Mouse (Mus musculus) brain, adult 2 months (tissue): ENCODE measurements at regions not wholly inside any gene's neighbourhood (a gene's known extent, or its start where the extent isn't known, plus 50 kb on each side); places are given as distances from the start of the nearest gene placed in this dataset.
"Not testable (repeated sequence)": the region's sequence is repeated elsewhere in the genome, so short reads cannot be mapped to it uniquely, and the experiment has no call there.

Experiments
- DNase-seq: peaks from one replicate; pipeline ENCODE4 v3.0.0; 2011; ENCODE audit warnings: low read depth, low spot score

- not testable (repeated sequence) for DNase-seq
Observed at GRCm38 (mm10) chr13:50906431-50906830, 194.2 kb upstream of the Spin1 start.

DNA sequence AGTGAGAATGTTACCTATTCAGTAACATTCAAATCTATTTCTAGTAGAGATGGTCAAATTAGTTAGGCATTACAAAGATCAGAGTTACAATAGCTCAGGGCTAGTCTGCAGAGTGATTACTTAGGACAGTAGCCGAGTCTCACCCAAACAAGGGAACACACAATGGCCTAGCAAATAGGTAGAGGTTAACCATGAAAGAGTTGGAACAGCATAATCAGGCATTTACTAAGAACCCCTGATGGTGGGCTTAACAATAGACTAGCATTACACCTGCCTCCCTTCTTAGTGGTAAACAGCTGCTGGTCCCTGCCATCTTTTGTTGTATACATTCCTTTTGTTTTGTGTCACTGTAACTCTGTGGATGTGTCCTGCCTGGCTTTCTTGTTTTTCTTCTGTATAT lies 193.8 kb upstream of the Spin1 start:
- no peak for DNase-seq

GRCm38 (mm10) chr13:50912776-50913175 lies 187.9 kb upstream of the Spin1 start:
- not testable (repeated sequence) for DNase-seq

- not testable (repeated sequence) for DNase-seq
Observed at GRCm38 (mm10) chr13:50934017-50934416, 166.7 kb upstream of the Spin1 start.

DNA sequence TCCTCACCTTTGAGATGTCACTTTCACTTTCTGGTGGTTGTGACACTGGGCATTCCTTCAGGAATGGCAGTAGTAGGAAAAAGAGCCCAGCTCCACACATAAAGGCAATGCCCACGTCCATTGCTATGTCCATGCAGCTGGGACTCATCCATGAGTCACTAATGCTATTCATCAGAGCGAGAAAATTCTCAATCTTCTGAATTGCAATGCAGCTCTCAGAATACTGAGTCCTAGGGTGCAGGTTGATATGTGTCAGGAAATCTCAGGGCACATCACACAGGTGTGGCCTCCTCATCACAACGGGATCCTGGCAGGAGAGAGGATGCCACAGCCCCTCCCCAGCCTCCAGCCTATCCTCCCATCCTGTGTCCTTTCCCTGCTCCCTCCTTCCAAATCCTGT lies 158.1 kb upstream of the Spin1 start:
- DNase-seq, result peak; percentile 6

- DNase-seq, result peak; percentile 82
Observed at GRCm38 (mm10) chr13:50949545-50950226, 151.0 kb upstream of the Spin1 start.

GRCm38 (mm10) chr13:50954671-50955070 lies 146.0 kb upstream of the Spin1 start:
- no peak for DNase-seq

- DNase-seq, result no peak
Observed at GRCm38 (mm10) chr13:50958051-50958883, 142.4 kb upstream of the Spin1 start.

- peak; percentile 24 for DNase-seq
Observed at GRCm38 (mm10) chr13:50960909-50961308, 139.8 kb upstream of the Spin1 start.

GRCm38 (mm10) chr13:50964070-50964469 lies 136.6 kb upstream of the Spin1 start:
- peak; percentile 15 for DNase-seq

DNA sequence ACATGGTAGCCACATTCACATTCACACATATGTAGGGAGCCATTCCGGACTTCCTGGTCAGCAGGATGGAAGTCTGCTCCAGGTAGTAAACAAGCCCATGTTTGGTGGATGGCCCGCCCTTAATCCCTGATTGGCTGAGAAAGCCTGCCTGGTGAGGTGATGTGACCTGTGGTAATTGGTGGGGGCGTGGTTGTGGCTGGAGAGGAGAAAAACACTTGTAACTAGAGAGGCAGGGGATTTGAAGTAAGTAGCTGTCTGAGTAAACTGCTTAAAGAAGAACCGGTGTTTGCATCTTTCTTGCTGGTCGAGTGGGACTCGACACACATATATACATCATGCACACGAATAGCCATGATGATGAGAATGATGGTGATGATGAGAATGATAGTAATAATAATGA lies 135.6 kb upstream of the Spin1 start:
- not testable (repeated sequence) for DNase-seq

- DNase-seq, result no peak
Observed at GRCm38 (mm10) chr13:50965678-50966077, 135.0 kb upstream of the Spin1 start.

DNA sequence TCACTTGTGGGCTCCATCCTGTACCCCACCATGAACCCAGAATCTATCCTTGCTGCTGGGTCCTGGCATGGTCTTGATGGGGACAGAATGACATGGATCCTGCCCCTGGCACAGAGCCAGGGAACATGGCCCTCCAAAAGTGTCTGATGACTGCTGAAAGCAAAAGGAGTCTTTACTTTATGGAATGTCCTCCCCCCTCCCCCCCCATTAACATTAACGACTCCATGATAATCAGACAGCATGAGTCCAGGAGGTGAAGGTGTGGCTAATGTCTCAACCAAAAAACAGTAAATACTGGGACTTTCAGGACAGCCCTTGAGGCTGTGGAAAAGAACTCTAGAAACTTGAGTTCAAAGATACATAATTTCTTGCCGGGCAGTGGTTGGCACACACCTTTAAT lies 133.9 kb upstream of the Spin1 start:
- DNase-seq, result no peak

DNA sequence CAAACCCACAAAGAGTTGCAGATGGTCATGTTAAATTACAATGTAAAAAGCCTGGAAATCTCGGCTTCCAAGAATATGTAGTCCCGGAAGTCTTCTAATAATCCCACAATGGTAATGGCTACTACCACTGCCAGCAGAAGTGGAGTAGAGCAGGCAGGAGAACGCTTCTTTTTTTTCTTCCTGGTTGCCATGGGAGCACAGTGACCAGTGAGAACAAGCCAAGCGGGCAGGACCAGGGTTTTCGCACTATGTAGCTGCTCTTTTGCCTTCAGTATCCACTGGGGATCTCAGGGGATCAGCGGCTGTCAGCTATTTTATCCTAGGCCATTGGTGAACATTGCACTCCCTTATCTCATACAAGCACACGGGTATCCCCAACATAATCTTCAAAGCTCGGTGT lies 127.3 kb upstream of the Spin1 start:
- DNase-seq, result peak; percentile 16

GRCm38 (mm10) chr13:50975306-50975920 lies 125.3 kb upstream of the Spin1 start:
- DNase-seq, result no peak

- no peak for DNase-seq
Observed at GRCm38 (mm10) chr13:50982005-50982404, 118.7 kb upstream of the Spin1 start.

DNA sequence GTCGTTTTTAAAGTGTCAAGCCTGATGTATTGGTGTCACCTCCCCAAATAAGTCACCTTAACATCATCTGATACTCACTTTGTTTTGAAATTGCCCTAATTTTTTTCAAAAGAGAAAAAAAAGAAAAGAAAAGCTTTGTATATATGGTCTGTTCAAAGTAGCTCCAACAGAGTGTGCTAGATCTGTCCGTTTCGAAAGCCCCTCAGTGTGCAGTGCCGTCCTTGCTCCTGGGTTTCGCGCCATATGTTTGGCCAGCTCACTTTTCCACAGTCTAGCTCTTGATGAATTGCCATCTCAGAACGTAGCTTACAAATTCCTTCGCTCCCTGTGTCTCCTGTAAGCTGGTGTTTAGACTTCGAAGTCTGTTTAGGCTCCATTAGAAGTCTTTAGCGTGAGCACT lies 117.7 kb upstream of the Spin1 start:
- no peak for DNase-seq

GRCm38 (mm10) chr13:50991726-50992432 lies 108.8 kb upstream of the Spin1 start:
- no peak for DNase-seq

DNA sequence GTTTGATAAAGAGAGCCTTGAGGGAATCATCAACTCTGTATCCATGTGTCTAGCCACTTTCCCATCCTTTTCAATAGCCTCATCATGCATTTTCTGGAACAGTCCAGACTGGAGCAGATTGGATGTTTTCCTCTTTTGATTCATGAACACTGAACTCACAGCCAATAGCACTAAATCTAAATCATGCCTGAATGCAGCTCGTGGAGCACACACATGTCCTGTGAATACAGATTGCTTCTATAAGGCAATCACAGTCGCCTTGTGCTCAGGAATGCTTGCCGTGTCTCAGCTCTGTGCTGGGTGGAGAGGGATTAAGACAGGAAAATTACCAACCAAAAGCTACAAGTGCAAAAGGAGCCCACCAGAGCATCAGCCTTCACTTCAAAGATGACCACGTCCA lies 100.9 kb upstream of the Spin1 start:
- no peak for DNase-seq

DNA sequence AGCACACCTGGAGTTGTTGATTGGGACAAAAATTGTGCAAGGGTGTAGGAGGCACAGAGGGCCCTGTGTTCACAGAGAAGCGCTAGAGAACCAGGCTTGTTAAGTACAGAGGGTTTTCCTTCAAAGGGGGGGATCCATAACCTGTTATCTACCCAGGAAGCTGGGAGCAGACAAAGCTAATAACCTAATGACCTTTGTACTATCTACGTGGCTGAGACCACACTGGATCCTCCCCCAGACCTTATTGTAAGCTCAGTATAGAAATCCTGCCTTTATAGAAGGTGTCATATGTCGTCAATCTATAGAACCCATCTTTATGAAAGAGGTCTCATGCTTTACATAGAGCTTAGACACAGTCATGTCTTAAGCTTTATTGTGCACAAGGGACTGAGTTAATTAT lies 95.9 kb upstream of the Spin1 start:
- no peak for DNase-seq

DNA sequence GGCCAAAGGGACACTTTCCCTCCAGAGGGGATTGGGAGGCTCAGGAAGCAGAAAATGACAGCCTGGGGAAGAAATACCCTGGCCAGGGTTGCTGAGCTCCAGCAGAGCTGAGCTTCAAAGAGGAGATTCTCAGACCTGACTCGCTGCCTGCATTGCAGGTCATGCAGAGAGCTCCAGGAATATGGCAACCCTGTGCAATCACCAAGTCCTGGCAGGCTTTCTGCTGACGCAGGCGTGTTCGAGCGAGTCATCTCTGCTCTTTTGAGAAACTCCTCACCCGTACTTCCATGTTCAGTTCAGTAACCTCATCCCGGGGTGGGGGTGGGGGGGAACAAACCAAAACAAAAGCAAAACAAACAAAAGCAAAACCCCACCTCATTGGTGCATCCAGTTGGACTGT lies 89.9 kb upstream of the Spin1 start:
- no peak for DNase-seq

DNA sequence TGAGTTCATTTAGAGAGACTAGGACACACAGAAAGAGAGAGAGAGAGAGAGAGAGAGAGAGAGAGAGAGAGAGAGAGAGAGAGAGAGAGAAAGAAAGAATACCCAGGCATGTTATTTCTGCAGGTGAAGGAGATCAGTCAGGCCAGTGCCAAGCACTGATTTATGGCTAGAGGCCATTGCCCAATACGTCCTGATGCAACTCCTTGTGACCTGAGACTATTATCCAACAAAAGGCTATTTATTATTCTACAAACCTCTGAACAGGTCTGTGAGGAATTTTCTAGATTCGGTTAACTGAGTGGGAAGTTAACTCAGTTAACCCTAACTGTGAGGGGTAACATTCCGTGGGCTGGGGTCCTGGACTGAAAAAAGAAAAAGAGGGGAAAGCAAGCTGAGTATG lies 84.5 kb upstream of the Spin1 start:
- no peak for DNase-seq
